32 mouse cellular contexts compared by ENCODE assay signal in genomic region chr12:42526009-42526408, GRCm38 (mm10).
"Had no signal": no experiment of that assay in that cellular context is flagged by ENCODE, and none has a peak within 500 bp of the region (broad histone marks: within the 10 kb centered on the region; RNA-seq: fewer than 3 reads in every experiment).

No protein-coding gene starts in this region.

- H3K9me3 ChIP-seq: limb, embryonic 12.5 days; limb, embryonic 13.5 days; limb, embryonic 15.5 days; liver, embryonic 12.5 days; liver, embryonic 13.5 days; liver, embryonic 15.5 days; lung, embryonic 15.5 days; megakaryocyte, embryonic 14.5 days; midbrain, embryonic 10.5 days; midbrain, embryonic 12.5 days; midbrain, embryonic 13.5 days; midbrain, embryonic 15.5 days; neural tube, embryonic 12.5 days; neural tube, embryonic 13.5 days had no signal

- ATAC-seq: liver, embryonic 12.5 days; liver, postnatal 0 days; lung, postnatal 0 days; midbrain, embryonic 13.5 days; midbrain, embryonic 15.5 days; midbrain, embryonic 16.5 days had no signal

- H3K4me2 ChIP-seq: limb, embryonic 12.5 days; limb, embryonic 13.5 days; limb, embryonic 15.5 days; liver, embryonic 11.5 days; liver, embryonic 12.5 days; liver, embryonic 13.5 days; liver, embryonic 15.5 days; lung, embryonic 14.5 days; lung, embryonic 15.5 days; midbrain, embryonic 11.5 days; midbrain, embryonic 12.5 days; midbrain, embryonic 13.5 days; midbrain, embryonic 15.5 days; neural tube, embryonic 12.5 days; neural tube, embryonic 13.5 days had no signal

- H3K27me3 ChIP-seq: limb, embryonic 12.5 days; limb, embryonic 13.5 days; limb, embryonic 15.5 days; liver, embryonic 12.5 days; liver, embryonic 13.5 days; liver, embryonic 15.5 days; lung, embryonic 15.5 days; megakaryocyte, embryonic 14.5 days; midbrain, embryonic 12.5 days; midbrain, embryonic 13.5 days; midbrain, embryonic 15.5 days; neural tube, embryonic 12.5 days; neural tube, embryonic 13.5 days had no signal

- H3K9ac ChIP-seq: limb, embryonic 12.5 days; limb, embryonic 13.5 days; limb, embryonic 15.5 days; liver, embryonic 12.5 days; liver, embryonic 13.5 days; liver, embryonic 14.5 days; liver, embryonic 15.5 days; liver, postnatal 0 days; lung, embryonic 14.5 days; lung, embryonic 15.5 days; midbrain, embryonic 12.5 days; midbrain, embryonic 13.5 days; midbrain, embryonic 15.5 days; neural tube, embryonic 12.5 days; neural tube, embryonic 13.5 days had no signal

- H3K36me3 ChIP-seq: limb, embryonic 12.5 days; limb, embryonic 13.5 days; limb, embryonic 15.5 days; liver, embryonic 12.5 days; liver, embryonic 13.5 days; liver, embryonic 15.5 days; lung, embryonic 15.5 days; midbrain, embryonic 10.5 days; midbrain, embryonic 12.5 days; midbrain, embryonic 13.5 days; midbrain, embryonic 15.5 days; neural tube, embryonic 12.5 days; neural tube, embryonic 13.5 days had no signal

- DNase-seq: left cerebral cortex, postnatal 4 days; liver; liver, embryonic 13.5 days; liver, postnatal 0 days; lung, adult 18-20 months; lung, adult 2 months; lung, embryonic 14.5 days; lung, postnatal 10 days; lung, postnatal 14 days; lung, postnatal 36 days; lung, postnatal 4 days; midbrain, embryonic 14.5 days had no signal

- H3K4me3 ChIP-seq: limb, embryonic 12.5 days; limb, embryonic 13.5 days; limb, embryonic 15.5 days; liver, embryonic 12.5 days; liver, embryonic 13.5 days; liver, embryonic 15.5 days; lung, embryonic 15.5 days; megakaryocyte, embryonic 14.5 days; midbrain, embryonic 10.5 days; midbrain, embryonic 12.5 days; midbrain, embryonic 13.5 days; midbrain, embryonic 15.5 days; myocyte; neural tube, embryonic 12.5 days; neural tube, embryonic 13.5 days had no signal

- H3K27ac ChIP-seq: limb, embryonic 12.5 days; limb, embryonic 13.5 days; limb, embryonic 15.5 days; liver, embryonic 12.5 days; liver, embryonic 13.5 days; liver, embryonic 14.5 days; liver, embryonic 15.5 days; lung, embryonic 15.5 days; macrophage; midbrain, embryonic 10.5 days; midbrain, embryonic 12.5 days; midbrain, embryonic 13.5 days; midbrain, embryonic 15.5 days; neural tube, embryonic 12.5 days; neural tube, embryonic 13.5 days had no signal

- H3K4me1 ChIP-seq: limb, embryonic 12.5 days; limb, embryonic 13.5 days; limb, embryonic 15.5 days; liver, embryonic 12.5 days; liver, embryonic 13.5 days; liver, embryonic 15.5 days; lung, embryonic 15.5 days; megakaryocyte, embryonic 14.5 days; midbrain, embryonic 10.5 days; midbrain, embryonic 12.5 days; midbrain, embryonic 13.5 days; midbrain, embryonic 15.5 days; neural tube, embryonic 12.5 days; neural tube, embryonic 13.5 days had no signal
